ENCODE assay signal across 8 mouse cellular contexts in the genomic region with DNA sequence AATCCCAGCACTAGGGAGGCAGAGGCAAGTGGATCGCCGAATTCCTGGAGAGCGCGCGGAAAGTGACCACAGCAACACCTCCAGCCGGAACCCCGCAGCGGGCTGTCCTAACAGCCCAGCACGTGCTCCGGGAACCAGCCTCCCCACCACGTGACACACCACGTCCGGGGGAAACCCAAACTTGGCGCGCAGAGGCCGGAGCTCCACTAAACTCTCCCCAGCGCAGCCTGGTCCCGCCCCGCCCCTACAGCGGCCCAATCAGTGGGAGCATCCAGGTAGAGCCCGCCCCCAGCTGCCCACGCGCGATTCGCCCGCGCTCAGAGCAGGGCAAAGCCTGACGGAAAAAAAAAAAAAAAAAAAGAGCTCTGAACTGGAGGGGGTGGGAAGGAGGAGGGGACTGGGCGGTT. TPM values are rescaled to one million over a fixed set of nuclear protein-coding genes. Genes with fewer than 3 reads are reported as not detected.
DNase-seq lines count a peak whose midpoint lies in the region; ATAC-seq and TF ChIP-seq lines count a peak whose summit lies in the region.

No protein-coding gene starts in this region.

- ATAC-seq in activated CD4-positive, CD25-positive, alpha-beta regulatory T cell, adult 4 months: peak; percentile 98
- ATAC-seq in megakaryocyte progenitor cell, adult 5-6 weeks (replicated peaks; ENCODE audit: poor library complexity): peak; percentile 98

- TF ChIP-seq CTCF in cortical plate, adult 2 months (IDR thresholded peaks at IDR 0.05; ENCODE audit: extremely low read depth, insufficient read depth, low read length): no peak

- peak overlapping the region; percentile 28 for H3K4me3 ChIP-seq in cortical plate, adult 2 months (ENCODE audit: insufficient read depth, low read length)

- peak; percentile 88 to 94 for DNase-seq in gastrocnemius, adult 8-10 months (ENCODE audit: low spot score in 2 of 2)
- DNase-seq in hindlimb bud, embryonic 11.5 days (ENCODE audit: extremely low spot score, low read depth, low spot score): peak; percentile 64
- peak; percentile 76 to 90 for DNase-seq in left cerebral cortex, adult 9 months (ENCODE audit: low spot score in 2 of 2)
- peak; percentile 90 for DNase-seq in right cerebral cortex, postnatal 14 days
- DNase-seq in urinary bladder, postnatal 36 days (ENCODE audit: low spot score in 2 of 2): peak; percentile 88 to 96

- no peaks in the 10 kb centered on the region for H3K4me1 ChIP-seq in cortical plate, adult 2 months (ENCODE audit: control insufficient read depth, insufficient read depth, low read length)

- no peak for TF ChIP-seq POLR2A in cortical plate, adult 2 months (IDR thresholded peaks at IDR 0.05; ENCODE audit: extremely low read depth, insufficient read depth, low read length)

- no peak overlapping the region for H3K27ac ChIP-seq in cortical plate, adult 2 months (ENCODE audit: insufficient read depth, low read length)

RNA-seq across cellular contexts. Expression of gene Shmt1, which starts 0.5 kb away (rescaled TPM):
- polyA plus RNA-seq in activated CD4-positive, CD25-positive, alpha-beta regulatory T cell, adult 4 months (2017; shearing (Covaris generic)): 10 to 100 TPM; 13.1 to 19.7 TPM
- 2.5 and 3.5 TPM in 2 replicates for polyA plus RNA-seq in cortical plate, adult 2 months (2012; rRNA removed)
- 10 to 100 TPM; 10.5 to 15.0 (median 12.5) TPM for total RNA-seq in gastrocnemius, adult 8-10 months (2022)
- 36.8 and 39.8 TPM in 2 replicates for total RNA-seq in megakaryocyte progenitor cell, adult 5-6 weeks (2015)
- total RNA-seq in megakaryocyte progenitor cell, adult 5-6 weeks (2017): 106 and 129 TPM in 2 replicates

RNA-seq across cellular contexts. Expression of gene Dhrs7b, which starts 19.4 kb away (rescaled TPM):
- polyA plus RNA-seq in activated CD4-positive, CD25-positive, alpha-beta regulatory T cell, adult 4 months (2017; shearing (Covaris generic)): 10 to 100 TPM; 18.7 to 19.1 TPM
- polyA plus RNA-seq in cortical plate, adult 2 months (2012; rRNA removed): 19.1 and 20.6 TPM in 2 replicates
- total RNA-seq in gastrocnemius, adult 8-10 months (2022): 10 to 100 TPM; 23.9 to 28.1 (median 24.2) TPM
- 14.4 and 15.3 TPM in 2 replicates for total RNA-seq in megakaryocyte progenitor cell, adult 5-6 weeks (2015)
- 14.2 and 19.3 TPM in 2 replicates for total RNA-seq in megakaryocyte progenitor cell, adult 5-6 weeks (2017)

RNA-seq across cellular contexts. Expression of gene Smcr8, which starts 33.7 kb away (rescaled TPM):
- 1 to 10 TPM; 4.5 to 6.2 TPM for polyA plus RNA-seq in activated CD4-positive, CD25-positive, alpha-beta regulatory T cell, adult 4 months (2017; shearing (Covaris generic))
- 12.0 and 12.8 TPM in 2 replicates for polyA plus RNA-seq in cortical plate, adult 2 months (2012; rRNA removed)
- total RNA-seq in gastrocnemius, adult 8-10 months (2022): 10 to 100 TPM; 16.7 to 22.3 (median 19.7) TPM
- 31.5 and 36.2 TPM in 2 replicates for total RNA-seq in megakaryocyte progenitor cell, adult 5-6 weeks (2015)
- total RNA-seq in megakaryocyte progenitor cell, adult 5-6 weeks (2017): 12.7 and 16.3 TPM in 2 replicates

RNA-seq across cellular contexts. Expression of gene Top3a, which starts 33.9 kb away (rescaled TPM):
- polyA plus RNA-seq in activated CD4-positive, CD25-positive, alpha-beta regulatory T cell, adult 4 months (2017; shearing (Covaris generic)): 10 to 100 TPM in 1 of 2 experiments, 1 to 10 TPM in 1; 9.8 to 10.6 TPM
- polyA plus RNA-seq in cortical plate, adult 2 months (2012; rRNA removed): 5.8 TPM in 2 replicates
- 1 to 10 TPM; 3.8 to 4.7 (median 4.2) TPM for total RNA-seq in gastrocnemius, adult 8-10 months (2022)
- total RNA-seq in megakaryocyte progenitor cell, adult 5-6 weeks (2015): 9.8 and 13.4 TPM in 2 replicates
- 21.2 and 23.0 TPM in 2 replicates for total RNA-seq in megakaryocyte progenitor cell, adult 5-6 weeks (2017)
